Mouse (Mus musculus) right cerebral cortex, postnatal 36 days (tissue): ENCODE data around the gene Ercc8.

ENCODE experiments used
- DNase-seq, 2 experiments: peaks; one replicate each; pipeline ENCODE4 v3.0.0; 2022; ENCODE audit warnings: low spot score in 2 of 2, mixed read lengths in 1 of 2

The Ercc8 gene

GRCm38 (mm10) chr13:108157732-108158464 is 633 bp upstream of the Ercc8 start:
- DNase-seq, result no peak

GRCm38 (mm10) chr13:108159241-108159575 is 677 bp downstream of the Ercc8 start:
- DNase-seq, result no peak

- no peak for DNase-seq
Measured at GRCm38 (mm10) chr13:108159963-108160362, 1.4 kb downstream of the Ercc8 start.

GRCm38 (mm10) chr13:108163912-108164311 is 5.4 kb downstream of the Ercc8 start:
- DNase-seq, result no peak

GRCm38 (mm10) chr13:108164621-108165020 is 6.1 kb downstream of the Ercc8 start:
- DNase-seq, result no peak

GRCm38 (mm10) chr13:108170002-108170401 is 11.5 kb downstream of the Ercc8 start:
- DNase-seq, result no peak

GRCm38 (mm10) chr13:108170511-108170910 is 12.0 kb downstream of the Ercc8 start:
- DNase-seq, result no peak

GRCm38 (mm10) chr13:108179618-108180017 is 21.1 kb downstream of the Ercc8 start:
- DNase-seq, result no peak

- DNase-seq, result no peak
Measured at GRCm38 (mm10) chr13:108180821-108181220, 22.3 kb downstream of the Ercc8 start.

- no peak for DNase-seq
Measured at GRCm38 (mm10) chr13:108184743-108185255, 26.3 kb downstream of the Ercc8 start.

GRCm38 (mm10) chr13:108185530-108185929 is 27.0 kb downstream of the Ercc8 start:
- no peak for DNase-seq

GRCm38 (mm10) chr13:108187994-108188393 is 29.5 kb downstream of the Ercc8 start:
- no peak for DNase-seq

- DNase-seq, result peak in 1 of 2 experiments; percentile 25
Measured at GRCm38 (mm10) chr13:108191074-108191720, 32.7 kb downstream of the Ercc8 start.

- DNase-seq, result no peak
Measured at GRCm38 (mm10) chr13:108195474-108195873, 36.9 kb downstream of the Ercc8 start.

- no peak for DNase-seq
Measured at GRCm38 (mm10) chr13:108204857-108205256, 46.3 kb downstream of the Ercc8 start.

GRCm38 (mm10) chr13:108207447-108207846 is 48.9 kb downstream of the Ercc8 start:
- no peak for DNase-seq

- no peak for DNase-seq
Measured at GRCm38 (mm10) chr13:108208090-108208489, 49.6 kb downstream of the Ercc8 start.

GRCm38 (mm10) chr13:108210960-108211359 is 52.4 kb downstream of the Ercc8 start:
- no peak for DNase-seq

- DNase-seq, result no peak
Measured at GRCm38 (mm10) chr13:108212397-108213018, 54.0 kb downstream of the Ercc8 start.

GRCm38 (mm10) chr13:108214081-108214484 is 55.6 kb downstream of the Ercc8 start, which contains the start of gene Elovl7:
TSS of gene Elovl7 (plus strand) at chr13:108214404.
- DNase-seq, result peak; percentile 70 to 74

GRCm38 (mm10) chr13:108214485-108215107 is 56.1 kb downstream of the Ercc8 start:
- DNase-seq, result no peak

GRCm38 (mm10) chr13:108215231-108215780 is 56.8 kb downstream of the Ercc8 start:
- DNase-seq, result no peak
